Mouse (Mus musculus) urinary bladder, adult 2 months (tissue): ENCODE measurements around the gene Cdk5. TPM values are rescaled to one million over a fixed set of nuclear protein-coding genes. Genes with fewer than 3 reads are reported as not detected.

Source experiments
- DNase-seq: peaks from one replicate; pipeline ENCODE4 v3.0.0; 2022; ENCODE audit warnings: low spot score
- polyA plus RNA-seq: library from polyadenylated mRNA; depleted of rRNA; stranded (reverse); fragments of >200 nt; gene quantifications from 2 replicates; pipeline ENCODE4 v1.2.3, GENCODE M21; 2012

The Cdk5 gene
- polyA plus RNA-seq, 1 experiment: 77.8 TPM

GRCm38 (mm10) chr5:24427981-24428402 lies 4.7 kb upstream of the Cdk5 start:
- DNase-seq: no peak

- DNase-seq: no peak
Observed at GRCm38 (mm10) chr5:24427285-24427633, 3.9 kb upstream of the Cdk5 start.

DNA sequence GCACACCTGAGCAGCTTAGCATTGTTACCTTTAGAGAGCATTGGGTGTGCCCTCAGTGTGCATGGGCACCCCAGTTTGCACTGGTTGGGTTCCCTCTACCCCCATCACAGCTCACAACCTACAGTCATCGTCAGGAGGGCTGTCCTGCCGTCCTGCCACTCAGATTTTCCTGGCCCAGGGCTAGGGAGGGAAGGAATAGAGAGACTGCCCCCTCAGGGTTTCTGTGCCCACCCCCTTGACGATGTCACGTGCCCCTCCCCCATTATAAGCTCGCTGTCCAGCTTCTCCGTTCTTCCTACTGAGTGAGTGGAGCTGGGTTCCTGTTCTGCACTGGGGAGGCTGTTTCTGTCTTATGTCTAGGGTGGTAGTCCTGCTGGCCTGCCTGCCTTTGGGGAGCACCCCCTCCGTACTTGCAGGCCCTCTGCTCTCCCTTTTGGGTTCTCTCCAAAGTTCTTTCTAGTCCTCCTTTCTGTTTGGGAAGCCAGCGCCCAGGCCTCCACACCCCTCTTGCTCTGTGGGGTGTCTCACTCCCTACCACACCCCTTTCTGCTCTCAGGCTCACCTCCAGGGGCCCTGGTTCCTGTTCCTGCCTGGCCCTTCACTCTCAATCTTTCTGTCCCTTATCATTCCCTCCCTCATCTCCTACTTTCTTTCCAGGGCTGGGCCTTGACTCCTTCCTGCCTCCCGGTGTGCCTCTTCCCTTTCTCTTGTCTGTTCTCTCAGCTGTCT lies 3.4 kb upstream of the Cdk5 start:
- DNase-seq: no peak

DNA sequence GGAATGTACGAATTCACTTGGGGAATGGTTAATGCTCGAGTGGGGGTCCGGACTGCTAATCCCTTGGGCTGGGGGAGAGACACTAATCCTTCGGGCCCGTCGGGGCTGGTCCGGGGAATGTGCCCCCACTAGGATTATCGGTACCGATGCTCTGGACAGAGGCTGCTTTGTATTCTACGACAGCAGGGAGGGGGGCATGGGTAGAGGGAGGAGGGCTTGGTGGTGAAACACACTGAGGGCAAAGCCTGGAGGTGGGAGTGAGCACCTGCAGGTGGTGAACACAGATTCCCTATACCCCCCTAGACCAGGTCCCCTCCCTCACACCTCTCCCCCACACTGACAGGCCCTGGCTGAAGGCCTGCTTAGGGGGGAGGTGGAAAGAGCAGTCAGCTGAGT lies 2.7 kb upstream of the Cdk5 start:
- DNase-seq: no peak

DNA sequence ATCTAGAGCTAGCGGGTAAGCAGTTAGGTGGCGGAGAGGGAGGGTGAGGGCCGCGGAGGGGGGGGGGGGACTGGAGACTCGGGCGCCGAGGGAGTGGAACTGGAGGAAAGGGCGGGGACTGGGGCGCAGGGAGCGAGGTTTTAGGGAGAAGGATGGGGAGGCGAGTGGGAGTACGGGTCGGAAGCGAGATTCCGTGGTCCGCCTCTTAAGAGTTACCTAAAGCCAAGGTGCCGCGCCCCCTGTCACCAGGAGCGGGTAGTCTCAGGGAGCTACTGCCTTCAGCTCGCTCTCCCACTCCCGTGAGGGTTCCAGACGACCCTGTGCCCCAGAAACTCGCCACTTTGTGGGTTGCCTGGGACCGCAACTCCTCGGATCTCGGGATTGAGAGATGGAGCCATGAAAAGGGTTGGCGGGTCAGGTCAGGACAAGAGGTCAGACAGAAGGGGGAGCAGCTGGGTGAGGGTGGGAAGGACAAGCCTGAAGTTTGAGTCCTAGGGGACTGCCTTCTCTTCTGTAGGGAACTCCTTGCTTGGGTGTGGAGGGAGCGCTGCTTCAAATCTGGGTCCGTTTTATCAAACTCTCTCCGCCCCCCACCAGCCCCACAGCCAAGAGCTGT lies 2.2 kb upstream of the Cdk5 start:
- no peak for DNase-seq

GRCm38 (mm10) chr5:24424861-24425411 lies 1.6 kb upstream of the Cdk5 start:
- DNase-seq: peak; percentile 65

DNA sequence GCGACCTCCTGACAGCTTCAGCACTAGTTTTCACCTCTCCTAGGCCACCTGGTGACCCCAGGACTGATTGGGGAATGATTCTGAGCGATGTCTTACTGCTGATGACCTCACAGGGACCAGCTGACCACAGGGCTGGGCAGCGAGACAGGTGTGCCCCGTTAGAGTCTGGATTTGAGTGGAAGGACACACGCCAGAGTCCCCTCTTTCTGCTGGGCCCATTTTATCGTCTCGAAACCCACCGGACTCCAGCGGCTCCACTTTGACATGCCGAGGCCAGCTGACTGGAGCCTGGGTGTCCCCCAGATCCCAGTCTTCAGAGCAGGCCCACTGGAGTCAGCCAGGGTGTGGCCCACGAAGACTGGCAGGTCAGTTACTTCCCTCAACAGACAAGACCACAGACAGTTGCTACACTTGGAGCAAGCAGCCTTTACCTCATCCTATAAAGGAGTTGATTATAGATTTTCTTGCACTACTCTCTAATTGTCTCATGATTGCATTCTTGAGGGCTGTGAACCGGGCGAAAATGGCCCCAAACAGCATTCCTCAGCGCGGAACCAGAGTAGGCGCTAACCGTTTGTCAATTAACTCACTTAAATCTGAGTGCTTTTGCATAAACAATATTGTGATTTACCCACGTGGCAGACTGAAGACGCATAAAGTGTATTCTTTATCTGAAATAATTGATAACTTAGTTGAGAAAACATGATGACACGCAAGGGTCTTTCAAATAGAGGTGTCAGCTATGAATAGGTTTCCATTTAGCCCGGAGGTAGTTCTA lies 863 bp upstream of the Cdk5 start:
- DNase-seq: no peak

DNA sequence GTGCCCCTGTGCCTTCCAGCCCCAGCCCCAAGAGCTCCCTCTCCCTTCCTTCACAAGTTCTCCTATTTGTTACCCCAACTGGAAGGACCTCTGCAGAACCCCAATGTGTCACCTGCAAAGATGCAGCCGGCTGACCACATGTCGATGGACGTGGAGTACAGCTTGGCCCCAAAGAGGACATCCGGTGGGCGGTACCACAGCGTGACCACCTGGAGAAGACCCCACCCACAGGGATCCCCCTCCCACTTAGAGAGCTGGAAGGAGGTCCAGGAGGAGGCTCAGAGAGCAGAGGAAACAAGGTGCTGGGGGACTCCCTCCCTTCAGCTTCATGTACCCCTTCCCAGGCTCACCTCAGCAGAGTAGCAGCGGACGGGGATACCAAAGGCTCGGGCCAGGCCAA lies 2.9 kb downstream of the Cdk5 start:
- DNase-seq: no peak

GRCm38 (mm10) chr5:24417587-24417986 lies 5.7 kb downstream of the Cdk5 start:
- no peak for DNase-seq

DNA sequence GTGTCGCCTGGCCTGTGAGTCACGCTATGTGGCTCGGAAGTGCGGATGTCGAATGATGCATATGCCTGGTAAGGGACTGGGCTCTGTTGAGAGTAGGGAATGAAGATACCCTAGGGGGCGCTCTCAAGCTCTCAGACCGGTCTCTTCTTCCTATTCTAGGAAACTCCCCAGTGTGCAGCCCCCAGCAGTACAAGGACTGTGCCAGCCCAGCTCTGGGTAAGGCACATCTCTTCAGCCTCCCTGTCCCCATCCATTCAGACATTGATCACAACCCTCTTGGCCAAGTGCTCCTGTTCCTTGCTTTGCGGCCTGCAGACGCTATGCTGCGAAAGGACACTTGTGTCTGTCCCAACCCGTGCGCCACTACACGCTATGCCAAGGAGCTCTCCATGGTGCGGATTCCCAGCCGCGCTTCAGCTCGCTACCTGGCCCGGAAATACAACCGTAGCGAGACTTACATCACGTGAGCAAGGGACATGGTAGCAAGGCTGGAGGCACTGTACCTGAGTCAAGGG lies 7.1 kb downstream of the Cdk5 start:
- no peak for DNase-seq

DNA sequence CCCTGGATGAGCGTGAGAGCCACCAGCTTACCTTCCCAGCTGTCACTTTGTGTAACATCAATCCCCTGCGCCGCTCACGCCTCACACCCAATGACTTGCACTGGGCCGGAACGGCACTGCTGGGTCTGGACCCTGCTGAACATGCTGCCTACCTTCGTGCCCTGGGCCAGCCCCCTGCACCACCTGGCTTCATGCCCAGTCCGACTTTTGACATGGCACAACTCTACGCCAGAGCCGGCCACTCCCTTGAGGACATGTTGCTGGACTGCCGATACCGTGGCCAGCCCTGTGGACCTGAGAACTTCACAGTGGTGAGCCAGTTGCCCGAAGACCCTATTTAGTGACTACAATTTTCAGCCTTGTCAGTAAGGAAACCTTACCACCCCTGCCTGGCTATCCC lies 9.4 kb downstream of the Cdk5 start:
- no peak for DNase-seq

DNA sequence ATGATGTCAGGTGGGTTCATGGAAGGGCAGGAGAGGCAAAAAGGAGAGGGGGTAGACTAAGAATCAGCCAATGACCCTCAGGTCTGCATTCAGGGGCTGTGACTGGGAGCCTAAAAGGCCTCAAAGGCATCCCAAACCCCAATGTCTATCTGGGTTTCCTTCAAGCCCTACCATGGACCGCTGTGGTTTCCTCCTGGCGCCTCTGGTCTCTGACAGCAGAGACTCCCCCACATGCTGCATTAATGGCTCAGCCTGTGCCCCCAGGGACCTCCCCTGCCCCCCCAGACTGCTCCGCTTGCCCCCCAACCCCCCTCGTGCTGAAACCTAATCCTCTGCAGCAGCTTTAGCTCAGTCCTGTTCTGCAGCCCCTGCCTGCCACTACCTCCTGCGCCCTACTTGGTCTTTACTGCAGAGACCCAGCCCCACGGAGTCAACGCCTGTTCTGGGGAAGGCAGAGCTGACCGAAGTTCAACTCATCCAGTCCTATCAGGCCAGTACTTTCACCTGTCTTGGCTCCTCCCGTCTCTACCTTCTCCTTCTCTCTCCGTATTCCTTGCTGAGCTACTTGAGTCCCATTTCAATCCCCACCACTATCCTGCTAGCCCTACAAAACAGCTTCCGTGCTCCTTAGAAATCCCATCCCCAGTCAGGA lies 10.2 kb downstream of the Cdk5 start, which contains the start of gene Asic3:
Asic3 (plus strand) TSS at position 351 of the 652 bp plus-strand sequence.
- no peak for DNase-seq

DNA sequence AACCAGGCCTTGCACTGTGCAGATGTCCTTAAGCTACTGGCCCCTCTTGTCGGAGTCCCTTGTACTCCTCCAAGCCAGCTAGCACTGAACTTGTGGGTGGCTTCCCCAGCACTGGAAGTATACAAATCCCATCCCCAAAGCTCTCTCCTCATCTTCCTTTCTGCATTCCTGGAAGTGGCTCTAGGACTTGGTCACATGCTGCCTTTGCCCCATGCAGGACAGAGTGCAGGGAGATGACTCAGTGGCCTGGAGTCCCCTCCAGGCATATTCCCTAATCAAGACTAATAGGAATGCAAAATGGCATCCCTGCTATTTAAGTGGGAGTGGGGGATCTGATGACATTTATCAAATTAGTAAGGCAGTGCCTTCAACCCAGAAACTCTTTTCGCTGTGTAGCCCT lies 11.3 kb downstream of the Cdk5 start:
- DNase-seq: no peak

- no peak for DNase-seq
Observed at GRCm38 (mm10) chr5:24409466-24409865, 13.9 kb downstream of the Cdk5 start.

GRCm38 (mm10) chr5:24408651-24409050 lies 14.7 kb downstream of the Cdk5 start:
- DNase-seq: no peak

DNA sequence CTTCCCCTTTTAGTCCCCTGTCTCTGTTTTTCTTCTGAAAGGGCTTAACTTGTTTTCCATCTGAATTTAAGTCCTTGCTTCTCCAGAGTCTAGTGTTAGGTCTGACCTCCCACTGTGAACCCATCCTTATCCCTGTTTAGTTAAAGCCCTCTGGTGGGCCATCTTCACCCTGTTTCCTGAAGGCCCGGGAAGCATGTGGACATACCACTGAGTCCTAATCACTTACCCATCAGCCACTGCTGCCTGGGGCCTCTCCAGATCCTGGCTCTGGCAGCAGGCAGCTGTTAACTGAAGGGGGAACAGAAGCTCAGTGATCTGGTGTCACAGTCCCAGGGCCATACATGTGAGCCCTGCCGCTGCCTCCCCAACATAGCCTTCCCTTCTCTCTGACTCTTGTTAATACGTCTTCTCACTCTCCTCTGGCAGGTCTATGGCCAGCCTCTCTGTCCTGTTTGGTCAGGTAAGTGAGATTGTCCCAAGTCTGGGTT lies 17.9 kb downstream of the Cdk5 start:
- DNase-seq: no peak

GRCm38 (mm10) chr5:24404594-24405360 lies 18.6 kb downstream of the Cdk5 start:
- no peak for DNase-seq

- no peak for DNase-seq
Observed at GRCm38 (mm10) chr5:24401969-24402368, 21.4 kb downstream of the Cdk5 start.

- DNase-seq: no peak
Observed at GRCm38 (mm10) chr5:24400911-24401605, 22.3 kb downstream of the Cdk5 start.

DNA sequence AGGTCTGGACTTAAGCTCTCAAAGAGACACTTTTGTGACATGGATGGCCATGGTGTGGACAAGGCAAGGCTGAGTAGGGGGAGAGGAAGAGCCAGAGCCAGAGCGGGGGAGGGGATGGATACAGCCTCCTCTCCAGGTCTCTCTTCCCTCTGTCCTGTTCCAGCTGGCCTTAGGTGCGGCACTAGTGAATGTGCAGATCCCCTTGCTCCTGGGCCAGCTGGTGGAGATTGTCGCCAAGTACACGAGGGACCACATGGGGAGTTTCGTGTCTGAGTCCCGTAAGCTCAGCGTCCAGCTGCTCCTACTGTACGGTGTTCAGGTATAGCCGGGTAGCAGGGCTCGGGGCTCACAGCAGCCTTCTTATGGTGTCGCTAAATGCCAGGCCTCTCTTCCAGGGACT lies 23.0 kb downstream of the Cdk5 start:
- no peak for DNase-seq
